Mouse (Mus musculus) intestine, embryonic 16.5 days (tissue): ENCODE measurements around the gene Eif3g. TPM values are rescaled to one million over a fixed set of nuclear protein-coding genes. Genes with fewer than 3 reads are reported as not detected.

Experiments used
- ATAC-seq: fragments of 200-750 bp; cut with Nextera tagmentation; 2 replicates; pipeline ENCODE4 v1.8.0; 2017; ENCODE audit warnings: moderate TSS enrichment, moderate library complexity
- H3K27ac ChIP-seq: fragments of 300-500 bp; sonication (generic); 2 replicates; pipeline ENCODE4 v1.5.1; 2014; ENCODE audit warnings: mild to moderate bottlenecking, low read length
- H3K27me3 ChIP-seq: fragments of 300-500 bp; sonication (generic); replicated peaks from 2 replicates; pipeline ENCODE4 v1.6.1; 2014; ENCODE audit warnings: low read length, control low read depth, mixed read lengths; ENCODE audit not compliant: control insufficient read depth, insufficient read depth
- H3K36me3 ChIP-seq: fragments of 300-500 bp; sonication (generic); 2 replicates; pipeline ENCODE4 v1.6.1; 2014; ENCODE audit warnings: low read length, control low read depth; ENCODE audit not compliant: control insufficient read depth, insufficient read depth
- H3K4me1 ChIP-seq: fragments of 300-500 bp; sonication (generic); 2 replicates; pipeline ENCODE4 v1.6.1; 2014; ENCODE audit warnings: low read length, control low read depth, mixed read lengths; ENCODE audit not compliant: control insufficient read depth, insufficient read depth
- H3K4me2 ChIP-seq: fragments of 300-500 bp; sonication (generic); 2 replicates; pipeline ENCODE4 v1.6.1; 2014; ENCODE audit warnings: low read depth, low read length, control low read depth
- H3K4me3 ChIP-seq: fragments of 300-500 bp; sonication (generic); 2 replicates; pipeline ENCODE4 v1.5.1; 2014; ENCODE audit warnings: mild to moderate bottlenecking, low read length
- H3K9ac ChIP-seq: fragments of 300-500 bp; sonication (generic); 2 replicates; pipeline ENCODE4 v1.6.1; 2014; ENCODE audit warnings: low read depth, low read length
- H3K9me3 ChIP-seq: fragments of 300-500 bp; sonication (generic); 2 replicates; pipeline ENCODE4 v1.6.1; 2016; ENCODE audit warnings: low read length, control low read depth; ENCODE audit not compliant: control insufficient read depth
- WGBS: fragments of 180-500 bp; shearing (Covaris S2); extraction: QIAGEN DNeasy Blood & Tissue Kit; methylation state at CpG from one replicate; pipeline ENCODE4 v1.1.7; 2014; 5-methylcytosine and 5-hydroxymethylcytosine counted together
- polyA plus RNA-seq: library from polyadenylated mRNA; unstranded; fragments of >200 nt; fragmentation: Nextera tagmentation; extraction: Ambion mirVana; gene quantifications from 2 replicates; pipeline ENCODE4 v1.2.1, GENCODE M21; 2015

The Eif3g gene
- polyA plus RNA-seq, 1 experiment from 2014 or later: 297 TPM

- peaks cover 36% of the 10 kb centered on the region for H3K36me3 ChIP-seq
- 94% methylated on average over 5 of the region's 5 CpGs for WGBS
- no peak overlapping the region for H3K4me2 ChIP-seq
- H3K4me1 ChIP-seq: peaks cover 11% of the 10 kb centered on the region
- no peaks in the 10 kb centered on the region for H3K27me3 ChIP-seq
- no peak overlapping the region for H3K9ac ChIP-seq
- no peak overlapping the region for H3K27ac ChIP-seq
- H3K9me3 ChIP-seq: no peaks in the 10 kb centered on the region
- no peak for ATAC-seq
- H3K4me3 ChIP-seq: no peak overlapping the region
These were observed 8.0 kb downstream of the Eif3g start for GRCm38 (mm10) chr9:20890411-20890810.

DNA sequence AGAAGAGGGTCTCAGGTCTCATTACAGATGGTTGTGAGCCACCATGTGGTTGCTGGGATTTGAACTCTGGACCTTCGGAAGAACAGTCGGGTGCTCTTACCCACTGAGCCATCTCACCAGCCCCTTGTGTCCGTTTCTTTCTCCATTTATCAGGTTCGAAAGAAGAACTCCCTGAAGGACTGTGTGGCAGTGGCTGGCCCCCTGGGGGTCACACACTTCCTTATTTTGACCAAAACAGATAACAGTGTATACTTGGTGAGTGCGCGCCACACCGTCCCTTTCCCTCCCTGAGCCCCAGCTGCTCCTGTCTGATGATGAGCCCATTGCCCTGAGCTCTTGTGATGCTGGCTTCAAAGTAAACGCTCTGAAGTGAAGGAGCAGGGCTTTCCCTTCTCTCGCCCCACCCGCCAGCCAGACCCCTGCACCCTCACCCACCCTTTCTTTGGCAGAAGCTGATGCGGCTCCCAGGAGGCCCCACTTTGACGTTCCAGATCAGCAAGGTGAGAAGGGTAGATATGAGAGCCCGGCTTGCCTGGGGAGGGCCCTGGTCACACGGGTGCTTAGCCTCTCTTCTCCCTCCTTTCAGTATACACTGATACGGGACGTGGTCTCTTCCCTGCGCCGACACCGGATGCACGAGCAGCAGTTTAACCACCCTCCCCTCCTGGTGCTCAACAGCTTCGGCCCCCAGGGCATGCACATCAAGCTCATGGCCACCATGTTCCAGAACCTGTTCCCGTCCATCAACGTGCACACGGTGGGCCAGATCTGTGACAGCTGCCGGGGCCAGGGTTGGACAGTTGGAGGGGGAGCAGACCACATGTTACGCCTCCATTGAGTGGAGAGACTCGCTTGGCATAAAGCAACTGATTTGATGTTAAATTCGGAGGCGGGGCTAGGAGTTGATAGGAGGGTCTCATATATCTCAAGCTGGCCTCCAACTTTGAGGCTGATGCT is 9.0 kb downstream of the Eif3g start:
- Histone ChIP-seq H3K4me1 (peaks cover 11% of the 10 kb centered on the region), H3K9ac (peak overlapping the region; percentile 93; the same call in 1 of the 2 replicates), H3K36me3 (peaks cover 33% of the 10 kb centered on the region), H3K9me3 (no peaks in the 10 kb centered on the region), H3K4me2 (peak overlapping the region; percentile 72), H3K4me3 (peak overlapping the region; percentile 74), H3K27me3 (no peaks in the 10 kb centered on the region), H3K27ac (0 out of 2 replicates have a peak overlapping the region, but pooled peaks have one; percentile 4)
- ATAC-seq: no peak
- 75% methylated on average over 29 of the region's 29 CpGs for WGBS

DNA sequence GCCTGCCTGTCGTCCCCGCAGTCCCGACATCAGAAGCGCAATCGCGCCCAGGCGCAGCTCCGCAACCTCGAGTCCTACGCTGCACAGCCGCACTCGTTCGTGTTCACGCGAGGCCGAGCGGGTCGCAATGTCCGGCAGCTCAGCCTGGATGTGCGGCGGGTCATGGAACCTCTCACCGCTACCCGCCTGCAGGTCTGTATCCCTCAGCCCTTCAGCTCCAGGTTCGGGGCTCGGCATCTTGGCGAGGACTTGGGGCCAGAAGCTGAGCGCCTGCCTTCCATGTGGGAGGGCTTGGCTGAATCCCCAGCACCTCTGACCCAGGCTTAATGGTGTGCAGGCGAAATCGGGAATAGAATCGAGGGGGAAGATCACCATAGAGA is 10.0 kb downstream of the Eif3g start:
- H3K4me2 ChIP-seq: peak overlapping the region; percentile 72
- H3K9me3 ChIP-seq: no peaks in the 10 kb centered on the region
- ATAC-seq: peak; percentile 51
- peak overlapping the region; percentile 50 for H3K27ac ChIP-seq
- peaks cover 11% of the 10 kb centered on the region for H3K4me1 ChIP-seq
- peak overlapping the region; percentile 74 for H3K4me3 ChIP-seq
- peaks cover 31% of the 10 kb centered on the region for H3K36me3 ChIP-seq
- under 1% methylated on average over 30 of the region's 30 CpGs for WGBS
- no peaks in the 10 kb centered on the region for H3K27me3 ChIP-seq
- peak overlapping the region; percentile 93 for H3K9ac ChIP-seq

GRCm38 (mm10) chr9:20887704-20888385 is 10.6 kb downstream of the Eif3g start, which contains the start of gene Ppan:
Gene Ppan (plus strand): TSS chr9:20888175.
- H3K36me3 ChIP-seq: peaks cover 31% of the 10 kb centered on the region
- WGBS: under 1% methylated on average over 43 of the region's 43 CpGs
- peaks cover 11% of the 10 kb centered on the region for H3K4me1 ChIP-seq
- peak within 1 kb of the TSS; percentile 72 for H3K4me2 ChIP-seq
- H3K27me3 ChIP-seq: no peaks in the 10 kb centered on the region
- H3K9ac ChIP-seq: peak within 1 kb of the TSS; percentile 93
- peak within 1 kb of the TSS; percentile 91 for H3K27ac ChIP-seq
- peak within 1 kb of the TSS; percentile 74 for H3K4me3 ChIP-seq
- peak; percentile 98 for ATAC-seq
- no peaks in the 10 kb centered on the region for H3K9me3 ChIP-seq

- H3K36me3 ChIP-seq: peaks cover 26% of the 10 kb centered on the region
- H3K27ac ChIP-seq: no peak overlapping the region; the same call in 1 of the 2 replicates
- ATAC-seq: no peak
- no peaks in the 10 kb centered on the region for H3K9me3 ChIP-seq
- H3K27me3 ChIP-seq: no peaks in the 10 kb centered on the region
- H3K9ac ChIP-seq: no peak overlapping the region
- WGBS: 90% methylated on average over 6 of the region's 6 CpGs
- no peak overlapping the region for H3K4me3 ChIP-seq
- H3K4me2 ChIP-seq: peak overlapping the region; percentile 62; the same call in 1 of the 2 replicates
- peaks cover 11% of the 10 kb centered on the region for H3K4me1 ChIP-seq
These were observed 11.2 kb downstream of the Eif3g start for GRCm38 (mm10) chr9:20887191-20887590.

DNA sequence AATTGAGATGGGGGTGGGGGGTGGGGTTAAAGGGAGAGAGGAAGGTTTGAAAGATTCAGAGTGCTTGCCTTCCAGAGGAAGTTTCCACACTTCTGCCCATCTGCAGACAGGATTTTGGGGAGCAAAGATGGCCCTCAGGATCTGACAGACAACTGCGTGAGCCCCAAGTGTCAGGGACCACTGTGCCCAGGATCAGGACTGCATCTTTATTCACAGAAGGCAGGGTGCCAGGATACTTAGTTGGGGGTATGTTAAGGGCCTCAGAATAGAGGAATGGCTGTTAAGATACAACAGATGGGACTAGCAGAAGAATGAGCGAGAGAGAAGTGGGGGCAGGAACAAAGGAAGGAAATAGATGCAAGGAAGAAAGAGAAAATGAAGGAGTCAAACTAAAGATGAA is 11.9 kb downstream of the Eif3g start:
- WGBS: 96% methylated on average over 2 of the region's 2 CpGs
- Histone ChIP-seq H3K4me2 (no peak overlapping the region), H3K36me3 (peaks cover 20% of the 10 kb centered on the region), H3K9ac (no peak overlapping the region), H3K4me3 (no peak overlapping the region), H3K9me3 (no peaks in the 10 kb centered on the region), H3K27ac (no peak overlapping the region), H3K27me3 (no peaks in the 10 kb centered on the region), H3K4me1 (peaks cover 8% of the 10 kb centered on the region)
- no peak for ATAC-seq

DNA sequence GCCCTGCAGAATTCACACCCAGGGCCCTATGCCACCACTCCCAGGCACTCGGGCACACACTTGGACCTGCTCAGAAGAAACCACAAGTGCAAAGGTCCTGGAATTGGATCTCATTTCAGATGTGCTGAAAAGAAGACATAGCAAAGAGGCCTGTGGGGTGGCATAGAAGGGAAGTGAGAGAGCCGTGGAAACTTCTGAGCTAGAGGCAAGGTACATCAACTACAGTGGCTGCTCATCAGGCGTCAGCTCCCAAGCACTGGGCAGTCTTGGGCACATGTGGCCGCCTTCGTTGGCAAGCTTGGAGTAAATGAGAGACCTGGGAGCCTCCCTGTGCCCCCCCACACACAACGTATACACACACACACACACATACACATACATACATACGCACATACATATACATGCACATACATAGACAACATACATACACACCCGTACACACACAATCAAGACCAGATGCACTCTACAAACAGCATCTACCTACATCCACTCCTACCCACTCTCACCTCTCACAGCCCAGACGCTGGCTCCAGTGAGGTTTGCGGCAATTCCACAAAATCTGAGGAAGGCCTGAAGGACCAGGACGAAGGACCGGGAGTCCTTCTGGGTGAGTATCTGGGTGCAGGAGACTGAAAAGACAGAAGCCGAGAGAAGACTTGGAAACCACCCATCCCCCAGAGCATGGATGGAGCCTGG is 19.2 kb downstream of the Eif3g start, which contains the start of gene Angptl6:
Angptl6 (minus strand) TSS at position 631 of the 696 bp plus-strand sequence.
- peak within 1 kb of the TSS; percentile 95 for H3K27ac ChIP-seq
- peak within 1 kb of the TSS; percentile 83 for H3K4me2 ChIP-seq
- no peaks in the 10 kb centered on the region; the same call in 1 of the 2 replicates for H3K4me1 ChIP-seq
- H3K9ac ChIP-seq: peak within 1 kb of the TSS; percentile 81
- no peak for ATAC-seq
- no peaks in the 10 kb centered on the region for H3K9me3 ChIP-seq
- no peaks in the 10 kb centered on the region for H3K36me3 ChIP-seq
- 70% methylated on average over 13 of the region's 13 CpGs for WGBS
- peak within 1 kb of the TSS; percentile 55 for H3K4me3 ChIP-seq
- H3K27me3 ChIP-seq: no peaks in the 10 kb centered on the region

GRCm38 (mm10) chr9:20878710-20879065 is 19.7 kb downstream of the Eif3g start:
- H3K9me3 ChIP-seq: no peaks in the 10 kb centered on the region
- peak overlapping the region; percentile 55 for H3K4me3 ChIP-seq
- peak overlapping the region; percentile 95 for H3K27ac ChIP-seq
- no peaks in the 10 kb centered on the region for H3K27me3 ChIP-seq
- ATAC-seq: peak; percentile 2; the same call in 1 of the 2 replicates
- H3K4me1 ChIP-seq: no peaks in the 10 kb centered on the region; the same call in 1 of the 2 replicates
- no peaks in the 10 kb centered on the region for H3K36me3 ChIP-seq
- 13% methylated on average over 10 of the region's 10 CpGs for WGBS
- peak overlapping the region; percentile 83 for H3K4me2 ChIP-seq
- peak overlapping the region; percentile 81 for H3K9ac ChIP-seq
